Mouse (Mus musculus): ENCODE measurements at regions not wholly inside any gene's neighbourhood (a gene's known extent, or its start where the extent isn't known, plus 50 kb on each side); places are given as distances from the start of the nearest gene placed in this dataset.

GRCm38 (mm10) chr7:135937465-135937864 is 221.3 kb upstream of the Mki67 start:
- no peak for TF ChIP-seq KAT2A (conservative IDR thresholded peaks at IDR 0.05; ENCODE audit: low read depth, low read length)
- TF ChIP-seq ZNF384 (IDR thresholded peaks at IDR 0.05; ENCODE audit: low read depth, low read length): no peak
- TF ChIP-seq USF2 (IDR thresholded peaks at IDR 0.05; ENCODE audit: borderline replicate concordance in 1 of 2, insufficient read depth in 1 of 2, low read depth in 1 of 2, low read length in 2 of 2): no peak
- no peak for TF ChIP-seq ETS1 (IDR thresholded peaks at IDR 0.05; ENCODE audit: low read depth, low read length)
- no peaks in the 10 kb centered on the region for H3K27me3 ChIP-seq (ENCODE audit: control insufficient read depth in 1 of 2, insufficient read depth in 2 of 2, low read length in 2 of 2)
- no peak overlapping the region for H3K27ac ChIP-seq (ENCODE audit: control insufficient read depth, low read depth, low read length)
- H3K4me3 ChIP-seq (ENCODE audit: control insufficient read depth in 1 of 2, insufficient read depth in 1 of 2, low read depth in 2 of 2, low read length in 2 of 2): no peak overlapping the region
- no peaks in the 10 kb centered on the region for H3K79me2 ChIP-seq (ENCODE audit: control insufficient read depth, insufficient read depth, low read length, poor library complexity)
- H3K36me3 ChIP-seq (ENCODE audit: control insufficient read depth in 1 of 2, insufficient read depth in 2 of 2, low read length in 2 of 2): no peaks in the 10 kb centered on the region
- DNase-seq (ENCODE audit: low read depth, low spot score): no peak
- H3K4me1 ChIP-seq (ENCODE audit: control insufficient read depth in 1 of 2, insufficient read depth in 2 of 2, low read length in 2 of 2): no peaks in the 10 kb centered on the region
- H3K9me3 ChIP-seq (replicated peaks; ENCODE audit: insufficient read depth, low read length): no peaks in the 10 kb centered on the region
- no peak overlapping the region for H3K9ac ChIP-seq (ENCODE audit: control insufficient read depth, low read depth, low read length, poor library complexity, severe bottlenecking)

- TF ChIP-seq ETS1 (IDR thresholded peaks at IDR 0.05; ENCODE audit: low read depth, low read length): no peak
- TF ChIP-seq USF1 (IDR thresholded peaks at IDR 0.05; ENCODE audit: low read depth, low read length): no peak
- no peak for TF ChIP-seq CTCF (IDR thresholded peaks at IDR 0.05 in 2 of 3, conservative IDR thresholded peaks at IDR 0.05 in 1 of 3; ENCODE audit: control insufficient read depth in 1 of 3, insufficient read depth in 1 of 3, low read depth in 2 of 3, low read length in 3 of 3, poor library complexity in 1 of 3, severe bottlenecking in 1 of 3)
- TF ChIP-seq NELFE (IDR thresholded peaks at IDR 0.05; ENCODE audit: low read depth, low read length): no peak
- Histone ChIP-seq H3K9me3 (replicated peaks; ENCODE audit: insufficient read depth, low read length) (no peaks in the 10 kb centered on the region), H3K27me3 (ENCODE audit: control insufficient read depth in 1 of 2, insufficient read depth in 2 of 2, low read length in 2 of 2) (no peaks in the 10 kb centered on the region), H3K27ac (ENCODE audit: control insufficient read depth, low read depth, low read length) (no peak overlapping the region), H3K9ac (ENCODE audit: control insufficient read depth, low read depth, low read length, poor library complexity, severe bottlenecking) (no peak overlapping the region), H3K36me3 (ENCODE audit: control insufficient read depth in 1 of 2, insufficient read depth in 2 of 2, low read length in 2 of 2) (no peaks in the 10 kb centered on the region), H3K79me2 (ENCODE audit: control insufficient read depth, insufficient read depth, low read length, poor library complexity) (no peaks in the 10 kb centered on the region), H3K4me1 (ENCODE audit: control insufficient read depth in 1 of 2, insufficient read depth in 2 of 2, low read length in 2 of 2) (no peaks in the 10 kb centered on the region), H3K4me3 (ENCODE audit: control insufficient read depth in 1 of 2, insufficient read depth in 1 of 2, low read depth in 2 of 2, low read length in 2 of 2) (no peak overlapping the region)
- no peak for DNase-seq (ENCODE audit: low read depth, low spot score)
These were observed 223.2 kb upstream of the Mki67 start for GRCm38 (mm10) chr7:135939341-135939740.

- TF ChIP-seq TCF12 (IDR thresholded peaks at IDR 0.05; ENCODE audit: low read depth, low read length) (no peak), SIN3A (IDR thresholded peaks at IDR 0.05; ENCODE audit: low read length) (no peak), EP300 (IDR thresholded peaks at IDR 0.05; ENCODE audit: low read depth in 1 of 2, low read length in 2 of 2) (no peak), GATA1 (IDR thresholded peaks at IDR 0.05; ENCODE audit: low read depth, low read length) (no peak), CTCF (IDR thresholded peaks at IDR 0.05 in 2 of 3, conservative IDR thresholded peaks at IDR 0.05 in 1 of 3; ENCODE audit: control insufficient read depth in 1 of 3, insufficient read depth in 1 of 3, low read depth in 2 of 3, low read length in 3 of 3, poor library complexity in 1 of 3, severe bottlenecking in 1 of 3) (no peak)
- Histone ChIP-seq H3K27me3 (ENCODE audit: control insufficient read depth in 1 of 2, insufficient read depth in 2 of 2, low read length in 2 of 2) (no peaks in the 10 kb centered on the region), H3K36me3 (ENCODE audit: control insufficient read depth in 1 of 2, insufficient read depth in 2 of 2, low read length in 2 of 2) (no peaks in the 10 kb centered on the region), H3K79me2 (ENCODE audit: control insufficient read depth, insufficient read depth, low read length, poor library complexity) (no peaks in the 10 kb centered on the region), H3K4me1 (ENCODE audit: control insufficient read depth in 1 of 2, insufficient read depth in 2 of 2, low read length in 2 of 2) (no peaks in the 10 kb centered on the region), H3K27ac (ENCODE audit: control insufficient read depth, low read depth, low read length) (no peak overlapping the region), H3K4me3 (ENCODE audit: control insufficient read depth in 1 of 2, insufficient read depth in 1 of 2, low read depth in 2 of 2, low read length in 2 of 2) (no peak overlapping the region), H3K9me3 (replicated peaks; ENCODE audit: insufficient read depth, low read length) (no peaks in the 10 kb centered on the region), H3K9ac (ENCODE audit: control insufficient read depth, low read depth, low read length, poor library complexity, severe bottlenecking) (no peak overlapping the region)
- no peak for DNase-seq (ENCODE audit: low read depth, low spot score)
These were observed 226.7 kb upstream of the Mki67 start for GRCm38 (mm10) chr7:135942826-135943225.

All from MEL (cell line).